Mouse (Mus musculus): ENCODE data around the gene Smim13. TPM values are rescaled to one million over a fixed set of nuclear protein-coding genes. Genes with fewer than 3 reads are reported as not detected.
"Not testable (repeated sequence)": the region's sequence is repeated elsewhere in the genome, so short reads cannot be mapped to it uniquely, and the experiment has no call there.

The Smim13 gene
- polyA plus RNA-seq, 1 experiment from 2014 or later: 16.0 TPM

- H3K27me3 ChIP-seq; ATAC-seq (ENCODE audit: insufficient number of reproducible peaks, insufficient read depth, low FRiP score, low TSS enrichment, low read depth); H3K9me3 ChIP-seq; H3K9ac ChIP-seq; H3K4me2 ChIP-seq; H3K4me3 ChIP-seq; H3K4me1 ChIP-seq; H3K36me3 ChIP-seq; H3K27ac ChIP-seq: not testable (repeated sequence)
- WGBS: 96% methylated on average over 8 of the region's 8 CpGs
These were observed 12.0 kb downstream of the Smim13 start for GRCm38 (mm10) chr13:41261617-41262016.

GRCm38 (mm10) chr13:41263304-41264006 is 13.8 kb downstream of the Smim13 start:
- H3K9me3 ChIP-seq: no peaks in the 10 kb centered on the region
- H3K4me1 ChIP-seq: peaks cover 3% of the 10 kb centered on the region; the same call in 1 of the 2 replicates
- no peaks in the 10 kb centered on the region for H3K27me3 ChIP-seq
- no peak overlapping the region for H3K4me3 ChIP-seq
- WGBS: 78% methylated on average over 5 of the region's 5 CpGs
- H3K27ac ChIP-seq: no peak overlapping the region
- H3K9ac ChIP-seq: no peak overlapping the region
- no peak for ATAC-seq (ENCODE audit: insufficient number of reproducible peaks, insufficient read depth, low FRiP score, low TSS enrichment, low read depth)
- no peaks in the 10 kb centered on the region for H3K36me3 ChIP-seq
- no peak overlapping the region for H3K4me2 ChIP-seq

- Histone ChIP-seq H3K9ac (no peak overlapping the region), H3K4me2 (no peak overlapping the region), H3K36me3 (no peaks in the 10 kb centered on the region), H3K4me1 (peaks cover 3% of the 10 kb centered on the region; the same call in 1 of the 2 replicates), H3K27ac (no peak overlapping the region), H3K27me3 (no peaks in the 10 kb centered on the region), H3K9me3 (no peaks in the 10 kb centered on the region), H3K4me3 (no peak overlapping the region)
- no peak for ATAC-seq (ENCODE audit: insufficient number of reproducible peaks, insufficient read depth, low FRiP score, low TSS enrichment, low read depth)
- WGBS: 45% methylated on average over 7 of the region's 7 CpGs
These were observed 18.3 kb downstream of the Smim13 start for GRCm38 (mm10) chr13:41267827-41268408.

- Histone ChIP-seq H3K4me1 (no peaks in the 10 kb centered on the region), H3K4me3 (no peak within 1 kb of the TSS), H3K9me3 (no peaks in the 10 kb centered on the region; the same call in 1 of the 2 replicates), H3K27ac (no peak within 1 kb of the TSS), H3K36me3 (peaks cover 7% of the 10 kb centered on the region; the same call in 1 of the 2 replicates), H3K27me3 (no peaks in the 10 kb centered on the region), H3K4me2 (no peak within 1 kb of the TSS), H3K9ac (no peak within 1 kb of the TSS)
- 91% methylated on average over 10 of the region's 10 CpGs for WGBS
- no peak for ATAC-seq (ENCODE audit: insufficient number of reproducible peaks, insufficient read depth, low FRiP score, low TSS enrichment, low read depth)
These were observed 24.4 kb downstream of the Smim13 start, which contains the start of gene Gm17364 for GRCm38 (mm10) chr13:41273927-41274650. Gm17364 (minus strand) TSS chr13:41273977.

GRCm38 (mm10) chr13:41280696-41281095 is 31.1 kb downstream of the Smim13 start:
- H3K4me3 ChIP-seq: no peak overlapping the region
- H3K9me3 ChIP-seq: no peaks in the 10 kb centered on the region; the same call in 1 of the 2 replicates
- no peak overlapping the region for H3K9ac ChIP-seq
- H3K27me3 ChIP-seq: no peaks in the 10 kb centered on the region
- no peak for ATAC-seq (ENCODE audit: insufficient number of reproducible peaks, insufficient read depth, low FRiP score, low TSS enrichment, low read depth)
- H3K4me1 ChIP-seq: no peaks in the 10 kb centered on the region
- no peaks in the 10 kb centered on the region for H3K36me3 ChIP-seq
- H3K27ac ChIP-seq: no peak overlapping the region
- no peak overlapping the region for H3K4me2 ChIP-seq
- whole genome bisulfite sequencing: 67% methylated on average over 5 of the region's 5 CpGs

- no peak for ATAC-seq (ENCODE audit: insufficient number of reproducible peaks, insufficient read depth, low FRiP score, low TSS enrichment, low read depth)
- H3K9me3 ChIP-seq: no peaks in the 10 kb centered on the region
- H3K9ac ChIP-seq: no peak overlapping the region
- 25% methylated on average over 5 of the region's 5 CpGs for WGBS
- no peaks in the 10 kb centered on the region for H3K36me3 ChIP-seq
- H3K4me2 ChIP-seq: no peak overlapping the region
- H3K27me3 ChIP-seq: no peaks in the 10 kb centered on the region
- H3K4me1 ChIP-seq: no peaks in the 10 kb centered on the region
- no peak overlapping the region for H3K27ac ChIP-seq
- no peak overlapping the region for H3K4me3 ChIP-seq
These were observed 33.6 kb downstream of the Smim13 start for GRCm38 (mm10) chr13:41283256-41283655.

- WGBS: 62% methylated on average over 4 of the region's 4 CpGs
- Histone ChIP-seq H3K4me2 (no peak overlapping the region), H3K4me1 (no peaks in the 10 kb centered on the region), H3K27ac (no peak overlapping the region), H3K27me3 (no peaks in the 10 kb centered on the region), H3K9ac (no peak overlapping the region), H3K36me3 (no peaks in the 10 kb centered on the region), H3K4me3 (no peak overlapping the region), H3K9me3 (no peaks in the 10 kb centered on the region)
- no peak for ATAC-seq (ENCODE audit: insufficient number of reproducible peaks, insufficient read depth, low FRiP score, low TSS enrichment, low read depth)
These were observed 35.8 kb downstream of the Smim13 start for GRCm38 (mm10) chr13:41285448-41285847.

- no peak for ATAC-seq (ENCODE audit: insufficient number of reproducible peaks, insufficient read depth, low FRiP score, low TSS enrichment, low read depth)
- Histone ChIP-seq H3K9me3 (no peaks in the 10 kb centered on the region), H3K36me3 (no peaks in the 10 kb centered on the region), H3K4me1 (no peaks in the 10 kb centered on the region), H3K27me3 (no peaks in the 10 kb centered on the region), H3K27ac (no peak overlapping the region), H3K9ac (no peak overlapping the region), H3K4me2 (no peak overlapping the region), H3K4me3 (no peak overlapping the region)
- WGBS: 60% methylated on average over 3 of the region's 3 CpGs
These were observed 36.6 kb downstream of the Smim13 start for GRCm38 (mm10) chr13:41286285-41286684.

- Histone ChIP-seq H3K27ac (no peak overlapping the region), H3K4me3 (no peak overlapping the region), H3K36me3 (no peaks in the 10 kb centered on the region), H3K9ac (no peak overlapping the region), H3K4me2 (no peak overlapping the region), H3K27me3 (no peaks in the 10 kb centered on the region), H3K9me3 (no peaks in the 10 kb centered on the region), H3K4me1 (peaks cover 10% of the 10 kb centered on the region)
- no peak for ATAC-seq (ENCODE audit: insufficient number of reproducible peaks, insufficient read depth, low FRiP score, low TSS enrichment, low read depth)
- 72% methylated on average over 4 of the region's 4 CpGs for WGBS
These were observed 41.9 kb downstream of the Smim13 start for GRCm38 (mm10) chr13:41291466-41291974.

GRCm38 (mm10) chr13:41293595-41293994 is 44.0 kb downstream of the Smim13 start:
- no peak overlapping the region for H3K27ac ChIP-seq
- H3K4me2 ChIP-seq: no peak overlapping the region
- no peaks in the 10 kb centered on the region for H3K9me3 ChIP-seq
- no peak for ATAC-seq (ENCODE audit: insufficient number of reproducible peaks, insufficient read depth, low FRiP score, low TSS enrichment, low read depth)
- no peak overlapping the region for H3K9ac ChIP-seq
- no peaks in the 10 kb centered on the region for H3K27me3 ChIP-seq
- no peaks in the 10 kb centered on the region for H3K36me3 ChIP-seq
- H3K4me1 ChIP-seq: peaks cover 12% of the 10 kb centered on the region
- WGBS: 54% methylated on average over 5 of the region's 5 CpGs
- H3K4me3 ChIP-seq: no peak overlapping the region

- no peak overlapping the region for H3K27ac ChIP-seq
- WGBS: 45% methylated on average over 6 of the region's 6 CpGs
- H3K4me3 ChIP-seq: no peak overlapping the region
- H3K9ac ChIP-seq: no peak overlapping the region
- no peak for ATAC-seq (ENCODE audit: insufficient number of reproducible peaks, insufficient read depth, low FRiP score, low TSS enrichment, low read depth)
- H3K4me2 ChIP-seq: peak overlapping the region; percentile 29
- H3K4me1 ChIP-seq: peaks cover 12% of the 10 kb centered on the region
- no peaks in the 10 kb centered on the region for H3K27me3 ChIP-seq
- no peaks in the 10 kb centered on the region for H3K36me3 ChIP-seq
- no peaks in the 10 kb centered on the region for H3K9me3 ChIP-seq
These were observed 46.2 kb downstream of the Smim13 start for GRCm38 (mm10) chr13:41295886-41296285.
